Mouse (Mus musculus) cerebellum, adult 18-20 months (tissue): ENCODE data around the gene Nup214.

Experiments
- DNase-seq, 2 experiments: peaks; one replicate each; pipeline ENCODE4 v3.0.0; 2021

Gene Nup214

DNA sequence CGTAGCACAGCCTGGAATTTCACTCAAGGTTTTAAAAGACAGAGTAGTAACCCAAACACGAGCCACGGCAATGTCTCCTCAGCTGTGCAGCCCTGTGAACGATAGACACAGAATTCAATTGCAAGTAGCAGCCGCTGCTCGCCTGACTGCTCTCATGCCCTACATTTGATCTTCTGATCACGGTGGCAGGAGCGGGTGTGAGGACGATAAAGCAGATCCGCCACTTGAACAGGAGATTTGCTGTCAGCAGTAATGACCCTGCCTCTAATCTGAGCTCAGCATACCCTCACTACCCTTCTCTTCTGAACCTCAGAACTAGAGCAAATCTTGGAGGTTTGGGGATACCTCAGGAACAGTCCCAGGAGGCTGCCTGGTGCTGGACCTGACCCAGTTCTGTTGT is 71.8 kb downstream of the Nup214 start:
- no peak for DNase-seq

DNA sequence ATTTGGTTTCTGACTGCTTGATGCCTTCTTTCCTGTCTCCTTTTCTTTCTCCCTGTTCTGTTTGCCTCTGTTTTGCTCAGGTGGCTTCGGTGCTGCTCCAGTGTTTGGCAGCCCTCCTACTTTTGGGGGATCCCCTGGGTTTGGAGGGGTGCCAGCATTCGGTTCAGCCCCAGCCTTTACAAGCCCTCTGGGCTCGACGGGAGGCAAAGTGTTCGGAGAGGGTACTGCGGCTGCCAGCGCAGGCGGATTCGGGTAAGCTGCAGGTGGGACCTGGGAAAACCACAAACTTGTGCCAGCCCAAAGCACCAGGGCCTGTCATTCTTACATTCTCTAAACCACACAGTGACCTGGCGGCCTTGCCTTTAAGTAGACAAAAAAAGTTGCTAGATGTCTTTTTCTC is 73.1 kb downstream of the Nup214 start:
- DNase-seq, result no peak

DNA sequence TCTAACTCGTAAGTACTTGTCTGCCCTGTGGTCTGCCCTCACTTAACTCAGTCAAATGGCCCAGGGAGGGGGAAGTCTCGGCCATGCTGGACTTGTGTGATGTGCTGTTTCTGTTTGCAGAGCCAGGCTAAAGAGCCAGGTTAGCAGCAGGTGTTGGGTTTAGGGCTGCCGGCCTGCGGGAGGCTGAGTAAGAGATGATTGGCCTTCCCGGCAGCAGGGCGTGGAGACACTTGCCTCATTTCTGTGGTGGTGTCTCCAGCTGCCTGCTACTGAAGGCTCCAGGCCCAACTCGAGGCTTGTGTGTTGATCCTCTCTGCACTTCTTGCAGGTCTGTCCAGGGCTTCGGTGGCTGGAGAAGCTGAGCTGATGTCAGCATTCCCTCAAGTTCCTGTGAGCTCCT is 77.6 kb downstream of the Nup214 start:
- no peak for DNase-seq

DNA sequence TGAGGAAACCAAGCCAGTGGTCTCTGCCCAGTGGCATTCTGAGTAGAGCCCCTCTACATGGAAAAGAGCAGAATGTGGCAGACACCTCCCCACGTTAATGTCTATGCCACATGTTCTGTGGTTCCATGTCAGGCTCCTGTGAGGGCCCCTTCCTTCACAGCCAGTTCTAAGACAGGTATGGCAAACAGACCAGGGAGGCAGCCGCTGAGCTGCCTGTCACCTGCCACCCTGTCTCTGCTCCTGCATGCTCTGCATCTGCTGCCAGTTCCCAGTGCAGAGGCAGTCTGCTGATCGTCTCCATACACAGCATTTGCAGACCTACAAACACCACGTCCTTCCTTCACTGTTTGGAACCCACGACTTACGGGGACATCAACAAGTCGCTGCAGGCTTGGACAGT is 78.2 kb downstream of the Nup214 start:
- DNase-seq, result no peak

DNA sequence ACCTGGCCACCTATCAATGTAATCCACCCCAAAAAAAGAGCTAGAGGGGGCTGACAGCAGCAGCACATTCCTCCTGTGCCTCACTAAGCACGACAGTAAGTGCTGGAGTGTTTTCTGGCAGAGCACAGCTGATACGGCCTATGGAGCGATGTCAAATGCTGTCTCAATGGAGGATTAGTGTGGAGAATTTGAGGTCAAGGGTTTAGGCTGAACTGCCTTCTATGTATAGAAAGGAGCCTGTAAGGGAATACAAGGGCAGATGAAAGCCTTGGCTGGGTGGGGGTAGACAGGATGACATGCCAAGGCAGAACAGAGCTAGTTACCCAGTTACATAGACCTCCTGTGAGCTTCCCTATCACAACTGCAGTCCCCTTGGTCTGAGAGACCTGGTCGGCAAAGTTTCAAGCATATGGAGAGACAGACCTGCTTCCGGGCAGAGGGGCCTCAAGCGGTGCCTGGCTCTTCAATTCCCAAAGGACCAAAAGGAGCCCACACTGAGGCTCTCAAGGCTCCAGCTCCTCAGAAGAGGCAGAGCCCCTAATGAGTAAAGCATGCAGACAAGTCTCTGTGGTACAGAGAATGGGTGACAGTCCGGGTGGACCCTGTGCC is 81.2 kb downstream of the Nup214 start:
- DNase-seq, result no peak

DNA sequence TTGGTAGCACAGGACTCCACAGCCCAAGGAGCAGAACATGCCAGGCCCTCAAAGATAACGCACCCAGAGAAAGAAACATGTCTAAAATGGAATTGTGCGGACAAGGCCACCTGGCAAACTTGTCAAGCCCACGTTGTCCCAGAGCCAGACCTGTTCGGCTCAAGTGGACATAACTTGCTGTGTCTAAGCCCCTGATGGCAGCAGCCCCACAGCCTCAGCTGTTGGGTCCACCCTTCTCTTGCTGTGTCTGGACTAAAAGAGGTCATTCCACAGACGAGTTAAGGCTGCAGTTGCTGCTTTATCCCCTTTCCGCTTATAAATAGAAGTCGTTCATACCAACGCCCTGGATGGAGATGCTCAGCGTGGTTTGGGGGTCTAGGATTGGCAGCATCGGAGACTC is 82.3 kb downstream of the Nup214 start:
- no peak for DNase-seq

DNA sequence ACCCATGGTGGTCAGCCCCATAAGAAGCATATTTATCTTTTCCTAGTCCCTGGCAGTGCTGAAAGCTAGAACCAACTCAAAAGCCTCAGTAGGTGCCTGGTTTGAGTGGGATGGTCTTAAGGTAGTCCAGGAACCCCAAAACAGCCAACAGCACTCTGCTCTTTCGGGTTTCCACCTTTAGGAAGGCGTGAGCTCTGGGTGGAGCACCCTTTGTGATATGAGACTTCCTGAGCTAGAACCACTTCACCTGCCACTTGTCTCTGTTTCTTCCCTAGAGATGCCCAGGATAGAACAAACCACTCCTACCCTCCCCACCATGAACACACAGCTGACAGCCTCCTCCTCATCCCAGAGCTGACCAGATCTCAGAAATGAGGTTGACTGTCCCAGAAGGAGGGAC is 83.1 kb downstream of the Nup214 start:
- DNase-seq, result no peak

DNA sequence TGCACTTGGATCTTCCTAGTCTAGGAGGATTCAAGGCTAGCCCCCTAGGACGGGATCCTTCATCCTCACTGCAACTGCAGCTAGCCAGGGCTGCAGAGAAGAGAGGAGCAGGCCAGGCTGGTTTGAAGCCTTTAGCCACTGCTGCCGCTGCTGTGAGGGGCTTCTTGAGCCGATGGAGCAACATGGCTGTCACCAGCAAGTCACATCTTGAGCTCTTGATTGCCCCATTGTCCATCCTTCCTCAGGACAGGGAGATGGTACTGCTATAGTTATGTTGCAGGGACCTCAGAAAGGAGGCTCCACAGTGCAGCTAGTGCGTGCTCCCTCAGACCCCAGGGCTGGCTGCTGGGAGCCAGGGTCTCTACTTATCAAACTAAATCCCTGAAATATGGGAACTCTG is 83.6 kb downstream of the Nup214 start:
- DNase-seq, result no peak

DNA sequence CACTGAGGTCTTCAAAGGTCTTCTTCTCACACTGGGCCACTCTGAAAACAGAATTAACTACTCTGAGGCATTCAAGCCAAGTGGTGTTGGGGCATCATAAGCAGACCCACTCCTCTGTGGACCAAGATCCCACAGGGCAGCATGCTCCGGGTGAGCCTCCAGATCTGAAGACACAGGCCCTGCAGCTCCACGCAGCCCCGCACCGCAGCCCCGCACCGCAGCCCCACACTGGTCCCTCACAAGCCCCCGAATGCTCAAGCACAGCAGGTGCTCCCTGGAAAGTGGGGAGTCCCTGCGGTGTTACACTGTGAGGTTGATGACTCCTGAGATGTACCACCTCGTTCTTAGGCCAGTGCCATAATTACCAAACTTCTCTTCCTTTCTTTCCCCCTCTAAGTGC is 84.0 kb downstream of the Nup214 start:
- DNase-seq, result no peak

DNA sequence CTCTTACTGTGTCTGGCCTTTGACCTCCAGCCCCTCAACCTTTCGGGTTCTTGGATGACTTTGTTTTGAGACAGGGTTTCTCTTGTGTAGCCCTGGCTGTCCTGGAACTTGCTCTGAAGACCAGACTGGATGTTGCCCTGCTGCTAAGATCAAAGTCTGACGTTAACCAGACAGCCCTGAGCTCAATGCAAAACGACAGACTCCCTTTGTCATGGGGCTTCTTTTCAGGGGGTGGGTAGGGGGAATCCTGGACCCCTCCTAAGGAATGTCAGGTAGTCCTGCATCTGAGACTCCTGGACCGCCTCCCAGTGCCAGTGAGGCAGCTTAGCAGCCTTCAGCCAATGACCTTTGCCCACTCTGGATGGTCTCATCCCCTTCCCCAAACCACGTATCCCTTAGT is 84.5 kb downstream of the Nup214 start:
- DNase-seq, result no peak

DNA sequence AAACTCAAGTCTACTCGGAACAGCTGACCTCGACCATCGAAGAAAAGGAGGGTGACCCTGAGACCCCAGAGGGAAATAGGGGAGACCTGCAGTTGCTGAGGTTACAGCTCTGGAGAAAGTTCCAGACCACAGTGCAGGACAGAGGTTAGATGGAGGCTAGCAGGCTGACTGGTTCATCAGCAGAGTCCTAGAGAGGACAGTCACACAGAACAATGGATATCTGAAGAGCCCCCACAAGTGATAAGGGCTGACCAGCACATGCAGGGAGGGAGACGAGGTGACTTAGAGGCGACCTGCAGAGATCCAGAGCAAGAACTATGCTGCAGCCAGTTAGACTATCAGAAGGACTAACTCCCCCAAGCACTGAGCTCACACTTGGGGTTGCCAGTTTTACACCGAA is 85.4 kb downstream of the Nup214 start:
- no peak for DNase-seq

DNA sequence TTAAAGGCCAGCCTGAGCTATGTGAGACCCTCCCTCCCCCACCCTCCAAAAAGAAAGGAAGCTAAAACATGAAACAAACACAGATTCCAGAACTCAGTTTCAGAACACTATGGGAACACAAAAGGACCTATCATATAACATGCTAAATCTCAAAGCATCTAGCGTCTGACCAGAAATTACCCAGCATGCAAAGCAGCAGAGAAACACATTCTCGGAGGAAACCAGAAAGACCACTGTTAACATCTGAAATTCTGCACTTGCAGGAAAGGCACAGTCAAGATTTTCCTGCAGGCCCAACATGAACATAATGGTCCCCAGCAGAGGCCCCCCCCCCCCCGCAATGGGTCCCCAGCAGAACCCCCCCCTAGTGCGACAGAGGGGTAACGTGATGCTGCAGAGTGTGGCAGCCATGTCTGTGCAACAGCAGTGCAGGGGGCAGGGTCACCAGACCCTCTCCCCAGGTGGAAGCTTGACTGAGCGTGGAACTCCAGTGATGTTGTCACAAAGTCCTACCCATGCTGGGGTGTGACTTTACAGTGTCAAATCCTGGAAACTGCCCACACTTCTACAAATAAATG is 86.1 kb downstream of the Nup214 start:
- no peak for DNase-seq

DNA sequence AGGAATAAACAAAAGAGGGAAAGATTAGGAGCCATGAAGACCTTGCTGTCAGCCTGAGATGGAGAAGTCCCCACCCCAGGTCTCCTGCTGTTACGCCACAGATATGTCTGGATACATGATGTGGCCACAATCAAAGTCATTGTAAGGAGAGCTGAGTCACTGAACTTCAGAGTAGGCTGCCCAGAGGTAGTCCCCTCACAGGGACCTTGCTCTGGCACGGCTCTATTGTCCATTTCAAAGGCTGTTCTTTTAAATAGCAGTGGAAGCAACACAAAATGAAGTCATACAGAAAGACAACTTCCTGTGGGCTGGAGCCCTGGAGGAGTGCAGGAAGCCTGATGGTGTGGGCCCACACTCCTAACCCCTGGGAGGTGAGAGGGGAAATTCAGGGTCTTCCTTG is 87.0 kb downstream of the Nup214 start:
- DNase-seq, result no peak

DNA sequence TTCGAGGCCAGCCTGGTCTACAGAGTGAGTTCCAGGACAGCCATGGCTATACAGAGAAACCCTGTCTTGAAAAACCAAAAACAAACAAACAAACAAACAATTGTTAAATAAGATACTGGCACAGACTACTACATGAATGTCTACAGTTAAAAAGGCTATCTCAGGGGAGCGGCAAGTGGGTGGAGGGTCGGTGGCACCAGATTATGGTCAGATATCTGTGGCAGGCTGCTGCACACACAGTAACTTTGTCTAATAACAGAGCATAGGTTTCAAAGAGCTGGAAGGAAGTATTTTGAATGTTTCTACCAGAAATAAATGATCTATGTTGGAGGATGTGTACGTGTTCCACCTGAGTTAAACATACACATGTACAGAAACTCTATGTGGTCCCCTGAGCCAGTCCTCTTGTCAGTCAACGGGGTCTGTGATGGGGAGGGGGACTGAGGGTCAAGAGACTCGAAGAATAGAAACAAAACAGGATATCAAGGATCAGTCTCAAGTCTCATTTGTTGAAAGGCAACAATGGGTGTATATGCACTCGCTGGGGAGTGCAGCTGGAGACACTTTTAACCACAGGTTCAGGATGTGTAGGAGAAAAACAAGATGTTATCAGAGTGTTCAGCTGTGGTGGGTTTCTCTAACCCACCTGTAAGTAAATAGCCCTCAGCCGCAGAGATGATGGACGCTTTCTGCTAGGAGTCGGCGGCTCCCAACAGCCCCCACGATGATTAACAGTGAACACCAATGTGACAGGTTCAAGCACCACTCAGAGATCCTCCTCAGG is 87.7 kb downstream of the Nup214 start:
- DNase-seq, result no peak

DNA sequence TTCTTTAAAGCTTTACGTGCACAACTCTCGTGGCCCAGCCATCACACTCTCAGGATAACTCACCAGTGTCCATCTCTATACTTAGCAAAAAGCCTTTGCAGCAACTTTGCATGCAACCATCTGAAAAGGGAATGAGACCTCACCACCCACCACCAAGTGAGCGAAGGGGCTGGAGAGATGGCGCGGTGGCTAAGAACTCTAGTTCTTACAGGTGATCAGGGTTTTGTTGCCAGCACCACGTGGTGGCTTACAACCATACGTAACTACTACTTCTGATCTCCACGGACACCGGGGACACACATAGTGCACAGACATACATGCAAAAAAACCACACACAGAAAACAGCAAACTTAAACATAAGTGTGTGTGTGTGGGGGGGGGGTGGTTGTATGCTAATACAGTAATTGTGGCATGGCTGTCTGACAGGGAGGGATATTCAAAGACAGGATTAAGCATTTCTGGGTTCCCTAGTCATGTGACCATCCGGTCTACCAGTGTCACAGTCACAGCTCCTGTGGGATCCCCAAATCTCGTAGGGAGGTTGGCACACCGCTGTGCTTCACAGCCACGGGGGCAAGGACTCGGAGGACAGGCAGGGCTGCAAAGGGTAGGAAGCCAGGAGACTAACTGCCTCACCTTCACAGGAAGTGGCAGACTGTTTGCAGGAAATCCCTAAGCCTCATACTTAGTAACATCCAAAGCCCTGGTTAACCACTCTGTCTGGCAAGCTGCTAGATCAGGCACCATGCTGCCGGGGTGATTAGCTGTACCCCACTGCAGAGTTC is 88.6 kb downstream of the Nup214 start:
- DNase-seq, result no peak

DNA sequence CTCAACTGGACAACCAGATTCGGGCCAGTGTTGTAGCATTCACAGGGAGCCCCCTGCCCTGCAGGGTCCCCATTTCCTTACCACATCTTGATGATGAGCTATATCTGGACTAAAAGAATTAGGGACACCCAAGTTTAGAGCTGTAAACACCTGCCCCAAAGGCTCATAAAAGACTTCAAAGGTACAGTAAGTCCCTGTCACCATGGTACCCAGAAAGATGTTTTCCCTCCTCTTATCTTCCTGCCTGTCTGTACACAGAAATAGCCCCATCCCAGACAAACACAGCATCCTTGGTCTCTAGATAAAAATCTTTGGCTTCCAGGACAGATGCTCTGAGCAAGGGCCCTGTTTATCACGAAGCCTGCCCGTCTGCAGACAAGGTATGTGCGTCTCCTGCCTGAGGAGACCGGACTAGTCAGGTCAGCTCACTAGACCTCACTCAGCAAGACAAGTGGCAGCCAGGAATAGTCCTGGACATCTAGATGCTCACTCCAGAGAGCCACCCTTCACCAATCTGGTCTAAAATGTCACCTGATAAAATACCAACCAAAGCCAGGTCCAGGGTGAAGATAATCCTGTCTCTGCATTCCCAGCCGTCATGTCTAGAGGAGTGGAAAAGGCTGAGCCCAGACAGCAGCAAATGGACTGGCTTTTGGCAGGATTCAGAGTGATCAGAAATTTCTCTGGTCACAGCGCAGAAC is 89.4 kb downstream of the Nup214 start:
- DNase-seq, result no peak

DNA sequence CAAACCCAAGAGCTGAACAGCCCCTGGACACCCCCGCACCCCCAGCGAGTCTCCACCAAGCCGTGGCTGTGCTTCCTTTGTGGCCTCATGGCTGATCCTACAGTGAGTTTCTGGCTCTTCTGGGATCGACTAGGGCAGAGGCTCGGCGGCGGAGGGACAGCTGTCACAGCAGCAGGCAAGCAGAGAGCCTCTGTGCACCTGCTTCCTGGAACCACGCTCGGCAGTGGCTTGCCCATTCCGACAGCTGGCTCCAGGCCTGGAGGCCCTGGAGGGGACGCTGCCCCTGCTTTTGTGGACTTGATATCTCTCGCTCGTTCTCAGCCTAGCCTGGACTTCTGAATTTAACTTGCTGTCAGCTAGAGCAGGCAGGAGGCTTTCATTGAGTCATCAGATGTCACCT is 90.7 kb downstream of the Nup214 start:
- DNase-seq, result no peak

DNA sequence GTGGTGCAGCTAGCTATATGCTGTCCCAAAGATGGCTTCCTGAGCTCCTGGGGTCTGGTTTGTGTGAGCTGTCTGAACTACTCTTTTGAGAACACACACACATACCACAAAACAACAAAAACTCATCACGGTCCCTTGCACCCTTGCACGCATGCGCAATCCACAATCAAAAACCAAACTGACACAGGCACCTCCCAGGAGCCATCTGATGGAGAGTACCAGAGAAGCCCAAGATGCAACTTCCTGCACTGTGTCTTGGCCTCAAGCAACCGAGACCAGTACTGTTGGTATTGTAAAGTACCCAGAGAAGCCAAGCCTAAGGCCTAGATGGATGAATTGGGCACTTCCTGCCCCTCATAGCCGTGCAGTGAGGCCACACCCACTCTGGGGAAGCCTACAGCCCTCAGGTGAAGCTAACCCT is 91.1 kb downstream of the Nup214 start:
- DNase-seq, result no peak

DNA sequence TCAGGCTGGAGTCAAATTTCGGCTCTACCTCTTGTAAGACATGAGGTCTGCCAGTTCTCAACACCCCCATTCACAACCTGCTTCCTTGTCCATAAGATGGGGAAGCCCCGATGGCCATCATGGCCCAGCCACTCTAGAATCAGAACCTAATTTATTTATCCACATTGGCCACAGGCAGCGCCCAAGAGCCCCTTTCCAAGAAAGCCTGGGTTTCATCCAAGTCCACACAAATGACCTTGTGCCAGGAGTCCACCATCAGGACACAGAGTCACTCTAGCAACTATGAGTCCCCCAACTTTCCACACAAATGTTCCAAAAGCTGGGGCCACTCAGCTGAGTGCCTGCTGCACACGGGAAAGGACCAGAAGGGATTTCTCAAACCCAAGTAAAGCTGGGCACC is 91.8 kb downstream of the Nup214 start:
- no peak for DNase-seq

DNA sequence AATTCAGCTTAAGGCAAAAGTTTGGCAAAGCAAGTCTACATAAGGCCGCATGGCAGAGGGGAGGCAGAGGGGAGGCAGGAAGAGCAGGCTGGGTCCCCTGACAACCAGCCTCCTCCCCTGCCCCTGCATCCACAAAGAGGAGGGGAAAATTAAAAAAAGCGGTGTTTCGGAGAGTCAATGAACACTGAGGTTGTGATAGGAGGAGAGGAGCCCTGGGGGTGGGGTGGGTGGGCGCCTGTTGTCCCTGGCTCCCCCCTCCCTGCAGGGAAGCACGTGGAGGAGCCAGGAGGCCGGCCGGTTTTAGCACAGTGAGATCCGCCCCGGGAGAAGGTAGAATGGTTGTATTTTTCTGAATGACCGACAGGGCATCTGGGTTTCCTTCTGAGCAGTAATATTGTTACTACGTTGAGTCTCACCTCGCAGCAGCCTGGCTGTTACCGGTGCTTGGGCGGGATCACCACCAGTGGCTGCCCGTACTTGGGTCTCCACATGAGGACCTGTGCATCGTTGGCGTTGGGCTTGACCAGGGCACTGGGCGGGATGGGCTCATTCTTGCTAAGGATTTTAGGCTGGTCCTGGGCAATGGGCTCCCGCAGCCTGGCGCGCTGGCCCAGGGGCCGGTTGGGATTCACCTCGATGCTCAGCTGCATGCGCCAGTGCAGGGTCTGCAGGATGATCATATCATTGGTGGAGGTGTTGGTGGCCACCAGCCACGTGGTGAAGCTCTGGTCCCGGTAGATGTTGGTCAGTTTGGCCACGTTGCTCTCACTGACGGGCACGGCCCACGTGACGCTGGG is 94.8 kb downstream of the Nup214 start:
- no peak for DNase-seq

DNA sequence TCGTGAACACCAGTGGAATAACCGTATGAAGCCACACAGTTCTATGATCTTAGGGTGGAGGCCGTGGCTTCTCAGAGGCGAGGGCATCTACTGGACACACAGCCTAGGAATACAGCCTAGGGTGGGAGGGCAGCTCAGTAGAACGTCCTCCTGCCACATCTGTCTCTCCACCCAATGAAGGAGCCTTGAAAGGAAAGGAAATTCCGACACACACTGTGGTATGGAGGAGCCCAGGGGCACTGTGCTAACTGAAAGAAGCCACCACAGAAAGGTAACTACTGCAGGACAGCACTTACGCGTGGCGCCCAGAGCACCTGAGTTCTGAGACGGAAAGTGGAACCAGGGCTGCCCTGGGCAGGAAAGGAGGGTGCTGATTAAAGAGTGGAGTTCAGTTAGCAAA is 96.5 kb downstream of the Nup214 start:
- no peak for DNase-seq

DNA sequence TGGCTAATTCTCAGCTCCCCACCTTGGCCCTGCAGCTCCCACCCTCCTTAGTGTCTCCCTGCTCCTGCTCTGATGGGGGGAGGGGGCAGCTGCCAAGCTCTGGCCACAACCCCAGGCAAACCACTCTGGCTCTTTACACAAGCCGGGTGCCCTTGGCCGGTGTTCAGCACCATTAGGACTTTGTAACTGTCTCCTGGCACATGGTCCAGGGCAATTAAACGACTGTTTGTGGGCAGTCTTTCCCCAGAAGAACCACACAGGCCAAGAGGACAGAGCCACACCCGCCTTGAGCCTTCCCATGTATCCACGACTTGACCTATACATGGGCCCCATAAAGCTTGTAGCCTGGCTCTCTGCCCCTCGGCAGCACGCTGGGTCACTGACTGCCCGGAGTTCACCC is 100.2 kb downstream of the Nup214 start:
- DNase-seq, result no peak
